Mouse (Mus musculus) embryonic facial prominence, embryonic 13.5 days (tissue): ENCODE data around the gene Zfp13. TPM values are rescaled to one million over a fixed set of nuclear protein-coding genes. Genes with fewer than 3 reads are reported as not detected.
"Not testable (repeated sequence)": the region's sequence is repeated elsewhere in the genome, so short reads cannot be mapped to it uniquely, and the experiment has no call there.

Experiments
- ATAC-seq: fragments of 200-750 bp; cut with Nextera tagmentation; 2 replicates; pipeline ENCODE4 v1.8.0; 2017; ENCODE audit warnings: low read depth; ENCODE audit not compliant: insufficient number of reproducible peaks, insufficient read depth, low FRiP score, low TSS enrichment
- H3K27ac ChIP-seq: fragments of 300-500 bp; sonication (generic); 2 replicates; pipeline ENCODE4 v1.5.1; 2015; ENCODE audit warnings: moderate library complexity, mild to moderate bottlenecking, inconsistent platforms
- H3K27me3 ChIP-seq: fragments of 300-500 bp; sonication (generic); 2 replicates; pipeline ENCODE4 v1.6.1; 2015; ENCODE audit warnings: mild to moderate bottlenecking, inconsistent platforms
- H3K36me3 ChIP-seq: fragments of 300-500 bp; sonication (generic); 2 replicates; pipeline ENCODE4 v1.6.1; 2015; ENCODE audit warnings: mild to moderate bottlenecking, inconsistent platforms
- H3K4me1 ChIP-seq: fragments of 300-500 bp; sonication (generic); 2 replicates; pipeline ENCODE4 v1.6.1; 2015; ENCODE audit warnings: inconsistent platforms
- H3K4me2 ChIP-seq: fragments of 300-500 bp; sonication (generic); 2 replicates; pipeline ENCODE4 v1.6.1; 2015; ENCODE audit warnings: moderate library complexity, mild to moderate bottlenecking, inconsistent platforms
- H3K4me3 ChIP-seq: fragments of 300-500 bp; sonication (generic); 2 replicates; pipeline ENCODE4 v1.5.1; 2015; ENCODE audit warnings: mild to moderate bottlenecking, inconsistent platforms
- H3K9ac ChIP-seq: fragments of 300-500 bp; sonication (generic); 2 replicates; pipeline ENCODE4 v1.6.1; 2015; ENCODE audit warnings: mild to moderate bottlenecking, inconsistent platforms
- H3K9me3 ChIP-seq: fragments of 300-500 bp; sonication (generic); 2 replicates; pipeline ENCODE4 v1.6.1; 2016; ENCODE audit warnings: inconsistent platforms
- WGBS: fragments of 180-500 bp; shearing (Covaris S2); methylation state at CpG from one replicate; pipeline ENCODE4 v1.1.7; 2015; ENCODE audit warnings: mixed read lengths; 5-methylcytosine and 5-hydroxymethylcytosine counted together
- polyA plus RNA-seq: library from polyadenylated mRNA; unstranded; fragments of >200 nt; fragmentation: Nextera tagmentation; extraction: Ambion mirVana; gene quantifications from 2 replicates; pipeline ENCODE4 v1.2.1, GENCODE M21; 2015

The Zfp13 gene
- polyA plus RNA-seq, 1 experiment from 2014 or later: 18.2 TPM

GRCm38 (mm10) chr17:23540106-23540505 is 59.2 kb downstream of the Zfp13 start:
- H3K4me2 ChIP-seq: peak overlapping the region; percentile 37; the same call in 1 of the 2 replicates
- H3K9me3 ChIP-seq: no peaks in the 10 kb centered on the region
- peaks cover 61% of the 10 kb centered on the region for H3K27me3 ChIP-seq
- H3K27ac ChIP-seq: no peak overlapping the region
- peak overlapping the region; percentile 29 for H3K4me3 ChIP-seq
- H3K9ac ChIP-seq: no peak overlapping the region
- WGBS: 38% methylated on average over 3 of the region's 3 CpGs
- ATAC-seq: no peak
- H3K4me1 ChIP-seq: peaks cover 32% of the 10 kb centered on the region
- no peaks in the 10 kb centered on the region for H3K36me3 ChIP-seq

- H3K9ac ChIP-seq: no peak overlapping the region
- no peaks in the 10 kb centered on the region for H3K36me3 ChIP-seq
- WGBS: 87% methylated on average over 5 of the region's 5 CpGs
- no peak overlapping the region for H3K4me2 ChIP-seq
- no peak overlapping the region for H3K4me3 ChIP-seq
- no peak overlapping the region for H3K27ac ChIP-seq
- ATAC-seq: no peak
- H3K9me3 ChIP-seq: no peaks in the 10 kb centered on the region
- peaks cover 66% of the 10 kb centered on the region for H3K27me3 ChIP-seq
- peaks cover 32% of the 10 kb centered on the region for H3K4me1 ChIP-seq
Measured at GRCm38 (mm10) chr17:23539608-23540007, 59.7 kb downstream of the Zfp13 start.

- Histone ChIP-seq H3K27ac (no peak overlapping the region), H3K9me3 (no peaks in the 10 kb centered on the region), H3K9ac (peak overlapping the region; percentile 46), H3K27me3 (peaks cover 74% of the 10 kb centered on the region), H3K4me2 (peak overlapping the region; percentile 59), H3K36me3 (no peaks in the 10 kb centered on the region), H3K4me1 (peaks cover 32% of the 10 kb centered on the region), H3K4me3 (peak overlapping the region; percentile 39)
- no peak for ATAC-seq
- WGBS: 7% methylated on average over 21 of the region's 21 CpGs
Measured at GRCm38 (mm10) chr17:23538299-23539015, 60.8 kb downstream of the Zfp13 start.

- 4% methylated on average over 27 of the region's 27 CpGs for WGBS
- H3K27me3 ChIP-seq: peaks cover 72% of the 10 kb centered on the region
Measured at GRCm38 (mm10) chr17:23537554-23538255, 61.6 kb downstream of the Zfp13 start.

GRCm38 (mm10) chr17:23535046-23535788 is 64.1 kb downstream of the Zfp13 start:
- Histone ChIP-seq H3K4me2 (peak overlapping the region; percentile 28), H3K27me3 (peaks cover 53% of the 10 kb centered on the region), H3K4me3 (0 out of 2 replicates have a peak overlapping the region, but pooled peaks have one; percentile 12), H3K4me1 (peaks cover 13% of the 10 kb centered on the region)
- not testable (repeated sequence) for H3K27ac ChIP-seq, H3K36me3 ChIP-seq, ATAC-seq, H3K9ac ChIP-seq, H3K9me3 ChIP-seq
- WGBS: under 1% methylated on average over 17 of the region's 29 CpGs

More at GRCm38 (mm10) chr17:23537554-23538255, 61.6 kb downstream of the Zfp13 start:
- H3K4me1 ChIP-seq: peaks cover 24% of the 10 kb centered on the region
- no peak for ATAC-seq
- peak overlapping the region; percentile 39 for H3K4me3 ChIP-seq
- H3K9ac ChIP-seq: peak overlapping the region; percentile 46
- no peaks in the 10 kb centered on the region for H3K36me3 ChIP-seq
- no peaks in the 10 kb centered on the region for H3K9me3 ChIP-seq
- H3K4me2 ChIP-seq: peak overlapping the region; percentile 59
- no peak overlapping the region for H3K27ac ChIP-seq

GRCm38 (mm10) chr17:23533591-23534490 is 65.4 kb downstream of the Zfp13 start:
- 6% methylated on average over 11 of the region's 23 CpGs for WGBS
- not testable (repeated sequence) for H3K27ac ChIP-seq, ATAC-seq, H3K4me2 ChIP-seq, H3K4me3 ChIP-seq, H3K9ac ChIP-seq, H3K9me3 ChIP-seq, H3K36me3 ChIP-seq
- peaks cover 13% of the 10 kb centered on the region for H3K4me1 ChIP-seq
- H3K27me3 ChIP-seq: peaks cover 40% of the 10 kb centered on the region

GRCm38 (mm10) chr17:23531408-23531807 is 67.9 kb downstream of the Zfp13 start:
- H3K4me1 ChIP-seq, H3K9me3 ChIP-seq, H3K4me3 ChIP-seq, ATAC-seq, H3K36me3 ChIP-seq, H3K27ac ChIP-seq, H3K9ac ChIP-seq, H3K4me2 ChIP-seq: not testable (repeated sequence)
- 29% methylated on average over 1 of the region's 1 CpGs for WGBS
- peaks cover 18% of the 10 kb centered on the region for H3K27me3 ChIP-seq

Other genes with a start within 250 kb of the Zfp13 start
- gene Vmn2r116, start 214.9 kb downstream of the Zfp13 start, polyA plus RNA-seq: not detected in 2 replicates
- gene Vmn2r117, start 119.8 kb downstream of the Zfp13 start, polyA plus RNA-seq: not detected in 2 replicates
- gene Zfp213, start 35.2 kb downstream of the Zfp13 start, polyA plus RNA-seq: 20.0 and 22.5 TPM in 2 replicates
- gene Zscan10, start 1.4 kb upstream of the Zfp13 start, polyA plus RNA-seq: 0.27 and 0.37 TPM in 2 replicates
- gene Mmp25, start 45.8 kb upstream of the Zfp13 start, polyA plus RNA-seq: 0.55 and 0.77 TPM in 2 replicates
- 3.8 TPM in 2 replicates for gene Bicdl2, start 61.0 kb upstream of the Zfp13 start, polyA plus RNA-seq
- gene Hcfc1r1, start 74.1 kb upstream of the Zfp13 start, polyA plus RNA-seq: 64.0 and 79.4 TPM in 2 replicates
- 46.6 and 53.5 TPM in 2 replicates for gene Thoc6, start 74.4 kb upstream of the Zfp13 start, polyA plus RNA-seq
- 10.4 and 13.1 TPM in 2 replicates for gene Tnfrsf12a, start 78.0 kb upstream of the Zfp13 start, polyA plus RNA-seq
- gene Cldn6, start 79.8 kb upstream of the Zfp13 start, polyA plus RNA-seq: 34.8 and 47.1 TPM in 2 replicates
- 8.7 and 14.3 TPM in 2 replicates for gene Cldn9, start 84.5 kb upstream of the Zfp13 start, polyA plus RNA-seq
- gene 1520401A03Rik, start 123.3 kb upstream of the Zfp13 start, polyA plus RNA-seq: 0.25 and 0.32 TPM in 2 replicates
- gene Pkmyt1, start 126.8 kb upstream of the Zfp13 start, polyA plus RNA-seq: 49.3 and 56.2 TPM in 2 replicates
- gene Paqr4, start 141.4 kb upstream of the Zfp13 start, polyA plus RNA-seq: 12.4 and 12.5 TPM in 2 replicates
- gene Kremen2, start 146.3 kb upstream of the Zfp13 start, polyA plus RNA-seq: 31.7 and 42.3 TPM in 2 replicates
- 90.2 and 95.6 TPM in 2 replicates for gene Flywch1, start 172.1 kb upstream of the Zfp13 start, polyA plus RNA-seq
- gene Flywch2, start 186.6 kb upstream of the Zfp13 start, polyA plus RNA-seq: 54.1 and 65.1 TPM in 2 replicates
- gene Srrm2, start 191.0 kb upstream of the Zfp13 start, polyA plus RNA-seq: 616 and 642 TPM in 2 replicates
- 1,169 and 1,240 TPM in 2 replicates for gene Elob, start 229.6 kb upstream of the Zfp13 start, polyA plus RNA-seq
- 0.38 and 0.48 TPM in 2 replicates for gene Prss33, start 236.6 kb upstream of the Zfp13 start, polyA plus RNA-seq
- 0.78 TPM in 1 of 2 replicates, not detected in the other for gene Prss32, start 244.4 kb upstream of the Zfp13 start, polyA plus RNA-seq
- 2.0 TPM in 2 replicates for gene Prss41, start 244.7 kb upstream of the Zfp13 start, polyA plus RNA-seq